Mouse (Mus musculus) urinary bladder, postnatal 25 days (tissue): Measurements from ENCODE around the gene Pde11a.

ENCODE experiments used
- DNase-seq: peaks from one replicate; pipeline ENCODE4 v3.0.0; 2022; ENCODE audit warnings: low spot score

Gene Pde11a

DNA sequence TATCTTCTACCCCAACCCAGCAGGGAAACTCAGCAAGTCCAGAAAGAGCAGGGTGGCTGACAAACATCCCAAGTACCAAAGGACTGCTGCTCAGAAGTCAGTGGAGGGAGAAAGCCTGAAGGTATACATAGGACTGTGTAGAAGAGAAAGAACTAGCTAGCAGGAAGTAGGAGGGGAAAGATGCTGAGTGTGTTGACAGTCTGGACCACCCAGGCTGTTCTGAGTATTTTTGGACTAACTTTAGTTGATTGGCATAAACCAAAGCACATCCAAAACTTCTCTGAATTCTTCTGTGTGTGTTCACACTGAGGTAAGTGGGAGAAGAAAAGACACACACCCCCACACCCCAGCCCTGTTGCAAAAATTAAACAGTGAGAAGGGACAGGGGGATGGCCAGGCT is 248.1 kb downstream of the Pde11a start:
- DNase-seq: no peak

DNA sequence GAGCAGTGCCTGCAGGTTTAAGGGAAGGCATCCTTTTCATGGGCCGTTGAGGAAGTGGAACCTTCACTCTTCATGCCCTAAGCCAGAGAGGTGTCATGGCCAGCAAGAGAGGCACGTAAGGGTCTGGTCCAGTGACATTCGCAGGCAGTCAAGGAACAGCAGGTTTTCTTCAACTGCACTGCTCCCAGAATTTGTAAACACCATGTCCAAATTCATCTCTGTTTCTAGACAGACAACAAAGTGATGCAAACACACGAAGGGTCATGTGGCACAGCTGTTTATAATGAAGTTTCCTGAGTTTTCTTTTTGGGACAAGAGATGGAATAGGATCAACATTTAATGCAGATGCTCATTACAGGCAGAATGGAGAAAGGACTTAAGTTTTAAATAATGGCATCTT is 249.7 kb downstream of the Pde11a start:
- no peak for DNase-seq

GRCm38 (mm10) chr2:76088413-76088812 is 250.2 kb downstream of the Pde11a start:
- no peak for DNase-seq

DNA sequence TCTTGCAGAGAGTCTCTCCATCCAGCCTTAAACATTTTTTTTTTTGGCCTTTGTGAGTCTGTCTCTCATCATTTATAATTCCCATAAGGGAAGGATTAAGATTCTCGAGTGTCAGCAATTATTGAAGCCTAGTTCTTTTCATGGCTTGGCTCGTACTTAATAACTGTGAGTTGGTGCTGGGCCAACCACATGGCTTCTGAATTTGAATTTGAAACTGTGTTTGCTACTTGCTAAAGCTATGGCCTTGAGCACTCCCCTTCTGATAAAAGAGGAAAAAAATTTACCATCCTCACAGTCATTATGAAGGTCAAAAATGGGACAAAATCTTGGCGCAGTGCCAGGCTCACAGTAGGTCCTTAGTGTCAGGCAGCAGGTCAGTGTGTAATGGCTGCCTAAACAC is 251.4 kb downstream of the Pde11a start:
- no peak for DNase-seq

- no peak for DNase-seq
Measured at GRCm38 (mm10) chr2:76084982-76085381, 253.6 kb downstream of the Pde11a start.

DNA sequence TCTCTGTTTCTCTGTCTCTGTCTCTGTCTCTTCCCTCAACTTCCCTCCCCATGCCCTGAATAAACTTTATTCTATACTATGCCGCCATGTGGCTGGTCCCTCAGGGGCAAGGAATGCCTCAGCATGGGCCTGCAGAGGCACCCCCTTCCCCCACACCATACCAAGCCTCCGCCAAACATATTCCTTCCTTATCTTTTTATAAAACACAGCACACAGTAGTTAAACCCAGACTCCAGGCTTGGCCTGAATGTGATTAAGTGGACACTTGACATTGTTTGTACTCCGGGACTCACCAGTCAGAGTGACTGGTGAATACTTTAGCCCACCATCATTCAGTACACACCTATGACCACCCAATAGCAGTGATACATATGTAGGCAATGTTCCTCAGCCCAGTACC is 254.7 kb downstream of the Pde11a start:
- DNase-seq: no peak

GRCm38 (mm10) chr2:76083396-76083795 is 255.2 kb downstream of the Pde11a start:
- DNase-seq: no peak

DNA sequence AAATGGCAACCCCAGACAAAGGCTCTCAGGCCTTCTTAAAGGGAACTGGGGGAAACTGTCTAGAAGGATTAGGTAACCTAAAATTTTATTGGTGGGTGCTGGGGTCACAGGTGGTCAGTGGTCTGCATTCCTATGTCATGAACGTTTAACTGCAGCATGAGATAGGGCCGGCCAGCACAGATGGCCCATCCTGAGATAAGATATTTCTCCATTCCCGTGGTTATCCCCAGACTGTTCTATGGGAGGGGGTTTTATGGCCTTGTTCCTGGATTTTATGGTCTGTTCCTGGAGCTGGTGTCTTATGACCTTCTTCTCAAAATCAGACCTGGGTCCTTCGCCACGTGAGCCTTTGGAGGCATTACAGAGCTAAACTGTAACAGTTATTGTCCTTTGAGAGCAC is 256.6 kb downstream of the Pde11a start:
- DNase-seq: no peak

- DNase-seq: no peak
Measured at GRCm38 (mm10) chr2:76080549-76080948, 258.0 kb downstream of the Pde11a start.

GRCm38 (mm10) chr2:76076838-76077237 is 261.7 kb downstream of the Pde11a start:
- DNase-seq: no peak

GRCm38 (mm10) chr2:76076047-76076446 is 262.5 kb downstream of the Pde11a start:
- no peak for DNase-seq

DNA sequence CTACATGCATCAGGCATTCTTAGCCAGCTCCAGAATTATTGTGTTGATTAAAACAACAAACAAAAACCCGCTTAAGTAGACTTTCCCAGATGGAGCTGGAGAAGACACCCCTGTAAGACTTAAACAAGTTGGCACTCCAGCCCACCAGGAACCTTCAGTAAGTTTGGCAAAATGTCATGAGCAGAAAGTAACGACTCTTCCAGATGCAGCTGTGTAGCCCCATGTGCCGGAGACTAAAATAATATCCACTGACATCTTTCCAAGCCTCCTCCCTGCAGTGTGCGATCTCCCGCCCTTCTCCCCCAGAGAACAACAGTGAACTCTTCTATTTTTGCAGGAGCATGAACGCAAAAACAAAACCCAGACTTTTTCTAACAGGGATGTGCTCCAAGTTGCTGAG is 265.5 kb downstream of the Pde11a start:
- no peak for DNase-seq

- DNase-seq: peak; percentile 60
Measured at GRCm38 (mm10) chr2:76070432-76071306, 267.9 kb downstream of the Pde11a start.

- DNase-seq: no peak
Measured at GRCm38 (mm10) chr2:76069238-76069637, 269.3 kb downstream of the Pde11a start.

GRCm38 (mm10) chr2:76068155-76068554 is 270.4 kb downstream of the Pde11a start:
- no peak for DNase-seq

- DNase-seq: no peak
Measured at GRCm38 (mm10) chr2:76067144-76067543, 271.4 kb downstream of the Pde11a start.

DNA sequence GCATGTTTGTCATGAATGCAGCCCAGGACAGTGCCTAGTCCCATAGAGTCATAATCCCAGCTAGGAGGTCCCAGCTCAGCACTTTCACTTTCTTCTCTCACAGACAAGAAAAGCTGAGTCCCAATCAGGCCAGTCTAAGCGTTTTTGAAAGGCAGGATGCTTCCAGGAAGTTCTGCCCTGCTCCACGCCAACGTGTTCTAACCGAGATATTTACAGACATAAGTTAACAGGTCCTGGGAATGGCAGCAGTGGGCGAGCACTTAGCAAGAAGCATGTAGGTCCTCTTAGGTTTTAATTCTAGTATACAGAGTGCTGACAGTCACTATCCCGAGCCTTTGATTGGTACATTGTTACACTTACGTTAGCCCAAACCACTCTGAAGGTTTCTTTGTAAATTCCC is 273.3 kb downstream of the Pde11a start:
- DNase-seq: no peak

GRCm38 (mm10) chr2:76064078-76064477 is 274.5 kb downstream of the Pde11a start:
- DNase-seq: peak; percentile 15

GRCm38 (mm10) chr2:76060207-76060606 is 278.4 kb downstream of the Pde11a start:
- DNase-seq: no peak

GRCm38 (mm10) chr2:76059595-76059994 is 279.0 kb downstream of the Pde11a start:
- no peak for DNase-seq

DNA sequence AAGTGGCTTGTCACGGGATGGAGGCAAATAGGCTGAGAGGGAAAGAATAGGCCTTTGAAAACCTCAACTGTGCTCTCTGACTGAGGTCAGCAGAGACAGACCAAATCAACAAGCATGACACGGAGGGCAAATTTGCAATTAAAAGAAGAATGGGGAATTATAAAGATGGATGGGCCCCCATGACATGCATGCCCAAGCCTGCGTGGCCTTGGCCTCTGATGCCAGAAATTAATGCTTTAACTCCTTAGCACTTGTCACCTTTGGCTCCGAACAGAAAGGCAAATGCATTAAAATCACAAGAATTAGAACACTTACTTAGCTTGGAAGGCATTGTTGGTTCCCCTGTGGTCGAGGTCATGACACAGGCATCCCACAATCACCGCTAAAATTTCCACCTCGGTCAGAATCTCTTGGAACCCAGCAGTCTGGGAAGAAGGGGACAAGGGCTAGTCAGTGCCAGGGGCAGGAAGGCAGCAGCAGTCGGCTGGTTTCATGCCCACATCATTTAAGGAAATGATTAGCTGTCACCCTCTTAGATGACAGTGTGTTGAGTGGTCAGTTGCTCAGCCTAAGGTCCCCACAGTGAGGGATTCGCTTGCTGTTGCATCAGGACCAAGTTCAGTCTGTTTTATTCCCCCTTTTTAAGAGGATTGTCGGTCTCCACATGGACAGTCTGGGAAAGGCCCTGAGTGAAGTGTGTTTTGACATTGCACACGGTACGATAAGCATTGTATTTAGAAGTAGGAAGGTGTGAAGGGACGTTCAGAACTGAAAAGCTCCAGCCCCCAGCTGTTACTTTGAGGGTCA is 279.7 kb downstream of the Pde11a start:
- DNase-seq: no peak

GRCm38 (mm10) chr2:76057555-76057954 is 281.0 kb downstream of the Pde11a start:
- DNase-seq: no peak

DNA sequence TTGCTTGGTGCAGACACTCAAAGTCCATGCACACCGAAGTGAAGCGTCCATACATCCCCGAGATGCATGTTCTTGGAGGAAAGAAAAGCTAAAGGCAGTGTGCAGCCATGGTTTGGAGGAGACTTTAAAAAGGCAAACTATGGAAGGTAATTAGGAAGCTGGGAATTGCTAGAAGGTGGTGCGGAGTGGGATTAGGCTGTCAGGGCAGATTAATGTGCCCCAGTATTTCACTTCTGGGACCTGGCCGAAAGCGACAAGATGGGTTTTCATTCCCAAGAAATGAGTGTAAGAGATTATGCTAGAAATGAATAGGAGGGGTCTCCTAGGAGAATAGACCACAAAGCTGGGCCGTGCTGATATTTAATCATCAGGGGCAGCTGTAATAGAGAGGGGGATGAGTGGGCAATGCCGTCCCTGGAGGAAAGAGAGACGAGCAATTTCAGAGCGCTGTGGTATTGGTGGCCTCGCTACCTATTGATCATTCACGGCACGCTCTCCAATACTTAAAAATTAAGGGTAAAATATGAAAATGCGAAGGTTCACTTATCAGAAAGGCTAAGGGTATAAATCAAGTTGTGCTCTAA is 284.7 kb downstream of the Pde11a start:
- no peak for DNase-seq
